Mouse (Mus musculus): Measurements from ENCODE around the gene Aox3. TPM values are rescaled to one million over a fixed set of nuclear protein-coding genes. Genes with fewer than 3 reads are reported as not detected.

Aox3 gene
- polyA plus RNA-seq, 1 experiment from 2014 or later, result 3.5 TPM

DNA sequence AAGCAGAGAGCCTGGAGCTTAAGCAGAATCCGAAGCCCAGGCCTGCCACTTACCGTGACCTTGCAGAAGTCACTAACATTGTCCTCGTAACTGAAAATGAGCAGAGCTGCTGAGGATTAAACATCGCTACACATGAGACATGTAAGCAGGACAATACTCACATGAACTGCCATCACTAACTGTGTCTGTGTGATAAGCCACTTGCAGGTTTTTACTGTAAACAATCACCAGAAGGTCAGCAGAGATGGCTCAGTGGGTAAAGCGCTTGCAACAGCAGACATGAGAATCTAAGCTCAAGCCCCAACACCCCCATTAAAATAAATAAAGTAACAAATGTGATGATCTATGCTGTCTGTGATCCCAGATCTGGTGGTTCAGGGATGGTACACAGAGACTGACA is 125.5 kb downstream of the Aox3 start:
- H3K9ac ChIP-seq (replicated peaks; ENCODE audit: low read length), result no peak overlapping the region
- H3K27me3 ChIP-seq (ENCODE audit: insufficient read depth, low read length), result no peaks in the 10 kb centered on the region
- no peak overlapping the region for H3K4me3 ChIP-seq (ENCODE audit: low read length)
- no peak overlapping the region for H3K27ac ChIP-seq (ENCODE audit: low read length)
- no peaks in the 10 kb centered on the region for H3K4me1 ChIP-seq (ENCODE audit: insufficient read depth, low read length)
- H3K9me3 ChIP-seq (ENCODE audit: low read length), result no peaks in the 10 kb centered on the region
- WGBS, result 83% methylated on average over 5 of the region's 5 CpGs
- H3K4me2 ChIP-seq (replicated peaks; ENCODE audit: low read depth, low read length), result no peak overlapping the region
- ATAC-seq (ENCODE audit: low FRiP score, low TSS enrichment), result no peak
- H3K36me3 ChIP-seq (ENCODE audit: insufficient read depth, low read length), result no peaks in the 10 kb centered on the region

DNA sequence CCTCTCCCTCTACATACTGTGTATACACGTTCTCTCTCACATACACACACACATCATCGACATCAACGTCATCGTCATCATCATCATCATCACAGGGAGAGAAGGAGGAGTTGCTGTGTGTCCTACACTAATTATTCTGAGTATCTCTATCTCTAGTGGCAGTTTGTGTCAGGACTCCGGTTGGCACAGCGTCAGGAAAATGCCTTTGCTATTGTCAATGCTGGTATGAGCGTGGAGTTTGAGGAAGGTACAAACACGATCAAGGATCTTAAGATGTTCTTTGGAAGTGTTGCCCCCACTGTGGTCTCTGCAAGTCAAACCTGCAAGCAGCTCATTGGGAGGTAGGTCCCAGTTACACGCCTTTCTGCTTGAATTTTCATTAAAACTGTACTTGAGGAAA is 126.0 kb downstream of the Aox3 start:
- Histone ChIP-seq H3K27me3 (ENCODE audit: insufficient read depth, low read length) (no peaks in the 10 kb centered on the region), H3K4me1 (ENCODE audit: insufficient read depth, low read length) (no peaks in the 10 kb centered on the region), H3K27ac (ENCODE audit: low read length) (no peak overlapping the region), H3K9ac (replicated peaks; ENCODE audit: low read length) (no peak overlapping the region), H3K4me2 (replicated peaks; ENCODE audit: low read depth, low read length) (no peak overlapping the region), H3K36me3 (ENCODE audit: insufficient read depth, low read length) (no peaks in the 10 kb centered on the region), H3K4me3 (ENCODE audit: low read length) (no peak overlapping the region), H3K9me3 (ENCODE audit: low read length) (no peaks in the 10 kb centered on the region)
- WGBS, result 94% methylated on average over 9 of the region's 9 CpGs
- no peak for ATAC-seq (ENCODE audit: low FRiP score, low TSS enrichment)

DNA sequence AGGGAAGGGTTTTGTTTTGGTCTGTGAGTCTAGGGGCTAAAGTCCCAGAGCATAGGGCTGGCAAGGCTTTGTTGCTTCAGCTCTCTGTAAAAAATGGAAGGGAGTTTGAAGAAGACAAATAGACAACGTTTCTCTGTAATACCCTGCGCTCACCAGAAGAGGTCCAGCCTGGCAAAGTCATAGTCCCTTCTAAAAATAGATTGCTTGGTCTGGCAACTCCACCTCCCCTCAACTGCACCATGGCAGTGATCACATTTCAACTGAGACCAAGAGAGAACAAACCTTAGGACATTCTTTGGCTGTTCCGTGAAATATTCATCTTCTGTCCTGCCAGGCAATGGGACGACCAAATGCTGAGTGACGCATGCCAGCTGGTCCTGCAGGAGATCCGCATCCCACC is 127.4 kb downstream of the Aox3 start:
- H3K27me3 ChIP-seq (ENCODE audit: insufficient read depth, low read length), result no peaks in the 10 kb centered on the region
- no peak overlapping the region for H3K27ac ChIP-seq (ENCODE audit: low read length)
- no peaks in the 10 kb centered on the region for H3K9me3 ChIP-seq (ENCODE audit: low read length)
- WGBS, result 69% methylated on average over 6 of the region's 6 CpGs
- no peaks in the 10 kb centered on the region for H3K36me3 ChIP-seq (ENCODE audit: insufficient read depth, low read length)
- H3K4me3 ChIP-seq (ENCODE audit: low read length), result no peak overlapping the region
- H3K9ac ChIP-seq (replicated peaks; ENCODE audit: low read length), result no peak overlapping the region
- H3K4me2 ChIP-seq (replicated peaks; ENCODE audit: low read depth, low read length), result no peak overlapping the region
- ATAC-seq (ENCODE audit: low FRiP score, low TSS enrichment), result no peak
- H3K4me1 ChIP-seq (ENCODE audit: insufficient read depth, low read length), result no peaks in the 10 kb centered on the region

DNA sequence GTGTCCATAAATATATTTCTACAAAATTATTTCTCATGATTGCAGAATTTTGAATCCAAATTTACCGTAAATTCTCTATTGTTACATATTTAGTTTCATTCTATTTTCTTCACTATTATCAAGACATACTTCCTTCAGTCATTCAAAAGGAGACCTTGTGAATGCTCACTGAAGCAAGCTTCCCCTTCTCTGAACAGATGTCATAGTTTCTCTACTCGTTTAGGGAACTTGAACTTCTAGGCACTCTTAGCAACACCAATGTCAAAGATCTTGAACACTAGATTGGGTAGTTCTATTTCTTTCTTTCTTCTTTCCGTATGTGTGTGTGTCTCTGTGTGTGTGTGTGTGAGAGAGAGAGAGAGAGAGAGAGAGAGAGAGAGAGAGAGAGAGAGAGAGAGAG is 131.6 kb downstream of the Aox3 start:
- H3K9ac ChIP-seq (replicated peaks; ENCODE audit: low read length), result no peak overlapping the region
- no peaks in the 10 kb centered on the region for H3K36me3 ChIP-seq (ENCODE audit: insufficient read depth, low read length)
- WGBS, result 78% methylated on average over 3 of the region's 3 CpGs
- H3K9me3 ChIP-seq (ENCODE audit: low read length), result no peaks in the 10 kb centered on the region
- no peaks in the 10 kb centered on the region for H3K27me3 ChIP-seq (ENCODE audit: insufficient read depth, low read length)
- ATAC-seq (ENCODE audit: low FRiP score, low TSS enrichment), result no peak
- no peak overlapping the region for H3K27ac ChIP-seq (ENCODE audit: low read length)
- H3K4me2 ChIP-seq (replicated peaks; ENCODE audit: low read depth, low read length), result no peak overlapping the region
- no peaks in the 10 kb centered on the region for H3K4me1 ChIP-seq (ENCODE audit: insufficient read depth, low read length)
- no peak overlapping the region for H3K4me3 ChIP-seq (ENCODE audit: low read length)

DNA sequence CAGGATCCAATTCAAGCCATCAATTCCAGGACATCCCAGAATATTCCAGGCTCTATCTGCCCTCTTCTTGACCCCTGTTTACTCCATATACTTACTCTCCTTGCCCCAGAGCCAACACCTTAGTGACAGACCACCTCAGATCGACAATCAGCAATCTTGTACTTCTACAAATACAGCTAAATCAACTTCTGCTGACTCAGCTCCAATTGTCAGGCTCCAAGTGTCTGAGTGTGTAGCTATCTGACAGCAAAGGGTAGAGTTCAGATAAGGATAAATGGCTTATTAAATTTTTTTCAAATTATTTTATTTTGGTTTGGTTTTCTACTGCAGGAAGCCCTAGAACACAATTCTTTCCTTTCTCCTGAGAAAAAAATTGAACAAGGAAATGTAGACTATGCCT is 135.6 kb downstream of the Aox3 start:
- Histone ChIP-seq H3K27me3 (ENCODE audit: insufficient read depth, low read length) (no peaks in the 10 kb centered on the region), H3K4me2 (replicated peaks; ENCODE audit: low read depth, low read length) (no peak overlapping the region), H3K36me3 (ENCODE audit: insufficient read depth, low read length) (no peaks in the 10 kb centered on the region), H3K9ac (replicated peaks; ENCODE audit: low read length) (no peak overlapping the region), H3K9me3 (ENCODE audit: low read length) (no peaks in the 10 kb centered on the region), H3K4me1 (ENCODE audit: insufficient read depth, low read length) (no peaks in the 10 kb centered on the region), H3K27ac (ENCODE audit: low read length) (no peak overlapping the region), H3K4me3 (ENCODE audit: low read length) (no peak overlapping the region)
- no peak for ATAC-seq (ENCODE audit: low FRiP score, low TSS enrichment)
- WGBS, result 55% methylated on average over 1 of the region's 1 CpGs

Other genes with a start within 250 kb of the Aox3 start
- 15.6 and 16.5 TPM in 2 replicates for gene Sgo2a, start 117.2 kb upstream of the Aox3 start, polyA plus RNA-seq (2015; fragmentation: Nextera tagmentation; extraction: Ambion mirVana)
- gene Kctd18, start 94.2 kb upstream of the Aox3 start, polyA plus RNA-seq (2015; fragmentation: Nextera tagmentation; extraction: Ambion mirVana), result 17.1 and 18.7 TPM in 2 replicates
- gene Aox1, start 83.2 kb upstream of the Aox3 start, polyA plus RNA-seq (2015; fragmentation: Nextera tagmentation; extraction: Ambion mirVana), result 0.36 and 0.45 TPM in 2 replicates
- 0.02 TPM in 1 of 2 replicates, not detected in the other for gene Aox4, start 97.3 kb downstream of the Aox3 start, polyA plus RNA-seq (2015; fragmentation: Nextera tagmentation; extraction: Ambion mirVana)
- 0.05 and 0.09 TPM in 2 replicates for gene Aox2, start 165.2 kb downstream of the Aox3 start, polyA plus RNA-seq (2015; fragmentation: Nextera tagmentation; extraction: Ambion mirVana)

All from kidney, embryonic 16.5 days (tissue).